Mouse (Mus musculus) MEL (cell line): ENCODE measurements around the gene Zfp987. TPM values are rescaled to one million over a fixed set of nuclear protein-coding genes. Genes with fewer than 3 reads are reported as not detected.
"Not testable (repeated sequence)": the region's sequence is repeated elsewhere in the genome, so short reads cannot be mapped to it uniquely, and the experiment has no call there.

Experiments
- DNase-seq: peaks from one replicate; pipeline ENCODE4 v3.0.0; 2011; ENCODE audit warnings: low read depth, low spot score
- H3K27ac ChIP-seq: 2 replicates; pipeline ENCODE4 v1.5.1; 2012; ENCODE audit warnings: low read depth, mild to moderate bottlenecking, control low read depth, low read length, moderate library complexity; ENCODE audit not compliant: control insufficient read depth
- H3K27me3 ChIP-seq, 2 experiments: fragments of 150-350 bp in 1 of 2; sonication (generic) in 1 of 2; 2 replicates each; pipeline ENCODE4 v1.6.1; 2012; ENCODE audit warnings: low read length in 2 of 2, mild to moderate bottlenecking in 2 of 2, improper control_type of control experiment in 1 of 2, moderate library complexity in 1 of 2; ENCODE audit not compliant: insufficient read depth in 2 of 2, control insufficient read depth in 1 of 2
- H3K36me3 ChIP-seq, 2 experiments: 2 replicates each; pipeline ENCODE4 v1.6.1; 2012 to 2014; ENCODE audit warnings: low read length in 2 of 2, improper control_type of control experiment in 1 of 2, inconsistent platforms in 1 of 2, mild to moderate bottlenecking in 1 of 2; ENCODE audit not compliant: insufficient read depth in 2 of 2, control insufficient read depth in 1 of 2
- H3K4me1 ChIP-seq, 2 experiments: fragments of 150-350 bp in 1 of 2; sonication (generic) in 1 of 2; 2 replicates each; pipeline ENCODE4 v1.6.1; 2012; ENCODE audit warnings: low read length in 2 of 2, improper control_type of control experiment in 1 of 2, mild to moderate bottlenecking in 1 of 2; ENCODE audit not compliant: insufficient read depth in 2 of 2, control insufficient read depth in 1 of 2
- H3K4me3 ChIP-seq, 2 experiments: fragments of 150-350 bp in 1 of 2; sonication (generic) in 1 of 2; 2 replicates each; pipeline ENCODE4 v1.5.1; 2012; ENCODE audit warnings: low read depth in 2 of 2, low read length in 2 of 2, mild to moderate bottlenecking in 2 of 2, moderate library complexity in 2 of 2, control low read depth in 1 of 2, improper control_type of control experiment in 1 of 2; ENCODE audit not compliant: control insufficient read depth in 1 of 2, insufficient read depth in 1 of 2
- H3K79me2 ChIP-seq: 2 replicates; pipeline ENCODE4 v1.6.1; 2012; ENCODE audit warnings: mild to moderate bottlenecking, low read length, moderate library complexity; ENCODE audit not compliant: control insufficient read depth, poor library complexity, insufficient read depth
- H3K9ac ChIP-seq: 2 replicates; pipeline ENCODE4 v1.6.1; 2012; ENCODE audit warnings: low read depth, mild to moderate bottlenecking, control low read depth, low read length, moderate library complexity; ENCODE audit not compliant: control insufficient read depth, poor library complexity, severe bottlenecking
- H3K9me3 ChIP-seq: fragments of 150-350 bp; sonication (generic); replicated peaks from 2 replicates; pipeline ENCODE4 v1.6.1; 2012; ENCODE audit warnings: mild to moderate bottlenecking, low read length, improper control_type of control experiment, moderate library complexity; ENCODE audit not compliant: insufficient read depth
- polyA plus RNA-seq, 2 experiments: library from polyadenylated mRNA; stranded (reverse) in 1 of 2; unstranded in 1 of 2; fragments of >175 nt in 1 of 2; fragments of >200 nt in 1 of 2; gene quantifications; 2 replicates each; pipeline versions ENCODE4 v1.2.1 to v1.2.4; 2012; ENCODE audit warnings: low replicate concordance in 2 of 2, low read depth in 1 of 2; ENCODE audit not compliant: insufficient read length in 2 of 2, insufficient read depth in 1 of 2, missing spikeins in 1 of 2
- total RNA-seq: library from RNA; depleted of rRNA; stranded (reverse); fragments of 300-350 nt; gene quantifications from 2 replicates; pipeline ENCODE4 v1.2.3, GENCODE M21; 2012

Zfp987 gene
- total and polyA plus RNA-seq, 3 experiments: 0.04 to 0.08 TPM; not detected in 1

DNA sequence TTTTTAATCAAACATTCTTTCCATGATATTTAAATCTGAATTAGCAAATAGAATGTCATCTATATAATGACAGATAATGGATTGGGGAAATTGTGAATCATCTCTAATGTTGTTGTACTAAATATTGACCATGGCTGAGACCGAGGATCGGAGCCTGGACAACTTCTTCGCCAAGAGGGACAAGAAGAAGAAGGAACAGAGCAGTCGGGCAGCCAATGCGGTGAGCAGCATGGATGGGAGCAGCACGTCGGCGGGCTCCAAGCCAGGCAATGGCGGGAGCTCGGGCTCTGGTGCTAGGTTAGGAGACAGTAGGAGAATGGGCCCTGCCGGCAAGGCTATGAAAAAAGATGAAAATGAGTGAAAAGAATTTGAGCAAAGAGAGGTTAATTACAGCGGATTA, 38.5 kb upstream of the Zfp987 start:
- H3K27ac ChIP-seq, H3K4me3 ChIP-seq, H3K36me3 ChIP-seq, DNase-seq, H3K27me3 ChIP-seq, H3K9me3 ChIP-seq, H3K79me2 ChIP-seq, H3K4me1 ChIP-seq, H3K9ac ChIP-seq: not testable (repeated sequence)

GRCm38 (mm10) chr4:146059078-146059477, 38.0 kb upstream of the Zfp987 start:
- not testable (repeated sequence) for H3K9me3 ChIP-seq, H3K4me3 ChIP-seq, H3K4me1 ChIP-seq, H3K36me3 ChIP-seq, DNase-seq, H3K9ac ChIP-seq, H3K27ac ChIP-seq, H3K27me3 ChIP-seq, H3K79me2 ChIP-seq

DNA sequence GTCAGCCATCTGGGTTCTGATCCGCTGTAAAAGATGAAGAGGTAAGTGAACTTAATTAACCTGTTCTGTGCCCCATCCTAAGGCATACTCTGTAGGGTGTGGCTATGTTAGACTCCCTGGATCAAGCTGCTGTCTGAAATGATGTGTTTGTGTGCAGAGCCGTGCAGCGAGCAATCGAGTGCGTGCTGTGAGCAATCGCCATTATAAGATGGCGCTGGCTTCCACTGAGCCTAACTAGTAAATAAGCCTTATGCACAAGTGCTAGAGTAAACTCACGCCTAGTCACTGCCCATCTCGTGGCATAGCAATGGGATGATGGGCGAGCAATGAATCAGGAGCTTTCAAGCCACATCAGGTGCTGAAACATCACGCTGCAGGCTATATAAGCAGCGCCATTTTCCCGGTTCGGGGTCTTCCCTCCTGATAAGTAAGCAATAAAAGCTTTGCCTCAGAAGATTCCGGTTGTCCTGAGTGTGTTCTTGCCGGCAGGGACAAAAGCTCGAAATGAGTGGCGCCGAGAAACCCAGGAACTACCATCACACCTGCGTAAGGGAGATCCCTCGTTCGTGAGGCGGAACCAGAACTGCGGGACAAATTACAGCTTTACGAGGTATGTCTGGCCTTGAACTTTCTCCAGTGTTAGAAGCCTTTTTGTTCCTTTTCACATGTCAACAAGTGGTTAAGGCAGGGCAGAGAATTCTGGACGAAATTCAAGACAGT, 37.0 kb upstream of the Zfp987 start:
- H3K27ac ChIP-seq, DNase-seq: not testable (repeated sequence)

DNA sequence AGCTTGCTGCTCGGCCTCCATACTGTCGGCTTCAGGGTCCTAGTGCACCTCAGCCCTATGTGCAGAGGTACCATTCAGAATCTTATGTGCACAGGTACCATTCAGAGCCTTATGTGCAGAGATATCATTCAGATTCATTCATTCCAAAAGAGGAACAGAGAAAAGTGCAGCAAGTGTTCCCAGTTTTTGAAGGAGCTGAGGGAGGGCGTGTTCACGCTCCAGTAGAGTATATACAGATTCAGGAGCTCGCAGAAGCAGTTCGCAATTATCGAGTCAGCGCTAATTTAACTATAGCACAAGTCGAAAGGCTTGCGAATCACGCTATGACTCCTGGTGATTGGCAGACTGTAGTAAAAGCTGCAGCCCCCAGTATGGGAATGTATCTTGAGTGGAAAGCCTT, 36.0 kb upstream of the Zfp987 start:
- H3K79me2 ChIP-seq, H3K9me3 ChIP-seq, DNase-seq, H3K9ac ChIP-seq, H3K4me1 ChIP-seq, H3K27me3 ChIP-seq, H3K4me3 ChIP-seq, H3K27ac ChIP-seq, H3K36me3 ChIP-seq: not testable (repeated sequence)

More for the DNA sequence above, 37.0 kb upstream of the Zfp987 start:
- H3K4me1 ChIP-seq, H3K9ac ChIP-seq, H3K9me3 ChIP-seq, H3K79me2 ChIP-seq, H3K36me3 ChIP-seq, H3K4me3 ChIP-seq, H3K27me3 ChIP-seq: not testable (repeated sequence)

DNA sequence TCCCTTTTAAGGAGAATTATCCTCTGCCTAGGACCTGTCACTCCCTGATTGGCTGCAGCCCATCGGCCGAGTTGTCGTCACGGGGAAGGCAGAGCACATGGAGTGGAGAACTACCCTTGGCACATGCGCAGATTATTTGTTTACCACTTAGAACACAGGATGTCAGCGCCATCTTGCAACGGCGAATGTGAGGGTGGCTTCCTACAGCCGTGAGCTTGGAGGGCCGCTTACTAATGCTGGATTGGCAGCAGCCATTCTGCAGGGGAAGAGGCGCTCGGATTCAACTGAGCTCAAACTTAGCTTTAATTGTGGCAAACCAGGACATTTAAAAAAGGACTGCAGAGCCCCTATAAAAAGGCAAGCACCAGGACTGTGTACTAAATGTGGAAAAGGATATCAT, 35.1 kb upstream of the Zfp987 start:
- H3K4me3 ChIP-seq: not testable (repeated sequence)

DNA sequence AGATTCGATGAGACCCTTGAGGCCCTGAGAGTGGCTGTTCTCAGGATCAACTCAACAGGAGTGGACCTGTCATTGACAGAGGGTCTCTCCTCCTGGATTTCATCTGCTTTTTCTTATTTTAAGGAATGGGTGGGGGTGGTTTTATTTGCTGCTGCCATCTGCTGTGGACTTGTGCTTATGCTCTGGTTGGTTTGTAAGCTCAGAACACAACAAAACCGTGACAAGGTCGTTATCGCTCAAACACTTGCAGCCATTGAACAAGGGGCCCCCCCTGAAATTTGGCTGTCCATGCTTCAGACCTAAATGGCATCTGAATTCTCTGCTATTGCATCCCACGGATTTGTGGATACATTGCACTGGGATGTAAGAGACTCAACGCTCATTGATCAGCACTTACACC, 34.1 kb upstream of the Zfp987 start:
- H3K9ac ChIP-seq, H3K79me2 ChIP-seq, H3K4me3 ChIP-seq, H3K27ac ChIP-seq, H3K4me1 ChIP-seq, H3K9me3 ChIP-seq, H3K36me3 ChIP-seq, H3K27me3 ChIP-seq, DNase-seq: not testable (repeated sequence)

More for the DNA sequence above, 35.1 kb upstream of the Zfp987 start:
- not testable (repeated sequence) for H3K27ac ChIP-seq, H3K9ac ChIP-seq, H3K36me3 ChIP-seq, H3K79me2 ChIP-seq, H3K9me3 ChIP-seq, H3K4me1 ChIP-seq, H3K27me3 ChIP-seq, DNase-seq

GRCm38 (mm10) chr4:146063621-146064020, 33.5 kb upstream of the Zfp987 start:
- not testable (repeated sequence) for H3K79me2 ChIP-seq, H3K27me3 ChIP-seq, DNase-seq, H3K27ac ChIP-seq, H3K9me3 ChIP-seq, H3K4me3 ChIP-seq, H3K36me3 ChIP-seq, H3K4me1 ChIP-seq, H3K9ac ChIP-seq
